Mouse (Mus musculus): ENCODE data around the gene Mast4. TPM values are rescaled to one million over a fixed set of nuclear protein-coding genes. Genes with fewer than 3 reads are reported as not detected.

The Mast4 gene
- total and polyA plus RNA-seq, 3 experiments, result 0.99 to 7.4 (median 6.1) TPM

- no peak for TF ChIP-seq NELFE (IDR thresholded peaks at IDR 0.05; ENCODE audit: low read depth, low read length)
- TF ChIP-seq NRF1 (IDR thresholded peaks at IDR 0.05; ENCODE audit: low read depth, low read length), result no peak
- no peak for TF ChIP-seq HCFC1 (IDR thresholded peaks at IDR 0.05; ENCODE audit: low read depth, low read length)
- no peak for TF ChIP-seq CHD1 (IDR thresholded peaks at IDR 0.05; ENCODE audit: low read depth, low read length)
- TF ChIP-seq GABPA (IDR thresholded peaks at IDR 0.05; ENCODE audit: insufficient replicate concordance, low read depth, low read length), result no peak
- no peak for TF ChIP-seq ETS1 (conservative IDR thresholded peaks at IDR 0.05; ENCODE audit: low read depth, low read length)
- no peak for TF ChIP-seq TCF12 (IDR thresholded peaks at IDR 0.05; ENCODE audit: low read depth, low read length)
- no peak for TF ChIP-seq PAX5 (IDR thresholded peaks at IDR 0.05; ENCODE audit: low read length)
- TF ChIP-seq RCOR1 (conservative IDR thresholded peaks at IDR 0.05; ENCODE audit: low read depth, low read length), result no peak
- no peak for TF ChIP-seq E2F4 (IDR thresholded peaks at IDR 0.05; ENCODE audit: insufficient replicate concordance, low read depth, low read length)
- no peak for TF ChIP-seq ELF1 (IDR thresholded peaks at IDR 0.05; ENCODE audit: low read depth, low read length)
- no peak for TF ChIP-seq SMC3 (IDR thresholded peaks at IDR 0.05; ENCODE audit: low read depth, low read length)
- Histone ChIP-seq H3K36me3 (replicated peaks in 1 of 2; ENCODE audit: control insufficient read depth in 1 of 2, insufficient read depth in 1 of 2, low read length in 1 of 2) (peaks cover 0 to 3% of the 10 kb centered on the region in 2 experiments), H3K27ac (ENCODE audit: insufficient read depth, low read depth) (no peak overlapping the region), H3K4me3 (replicated peaks in 1 of 3; ENCODE audit: low read depth in 2 of 3, low read length in 2 of 3, poor library complexity in 1 of 3) (no peak overlapping the region), H3K4me1 (ENCODE audit: control insufficient read depth in 1 of 2, insufficient read depth in 2 of 2) (peaks cover 0 to 13% of the 10 kb centered on the region in 2 experiments; a peak in 2 of 4 replicates), H3K79me2 (replicated peaks; ENCODE audit: control insufficient read depth, extremely low read depth, insufficient read depth, poor library complexity, severe bottlenecking) (peaks cover 3% of the 10 kb centered on the region; the same call in 1 of the 2 replicates), H3K9me3 (replicated peaks; ENCODE audit: low read length) (peaks cover 6% of the 10 kb centered on the region), H3K9ac (ENCODE audit: insufficient read depth, low read depth) (no peak overlapping the region), H3K27me3 (replicated peaks) (no peaks in the 10 kb centered on the region), H3K4me2 (ENCODE audit: insufficient read depth, low read depth, poor library complexity, severe bottlenecking) (no peak overlapping the region)
- DNase-seq (ENCODE audit: extremely low read depth), result no peak
- dilution Hi-C loops (cut with MboI; ENCODE audit: extremely low pct_ligation_motif_present, extremely low pct_unique_long_range_greater_than_20kb, low sequenced_read_pairs), result no loop called here
- in situ Hi-C loops (cut with MboI; ENCODE audit: low pct_ligation_motif_present, low pct_unique_long_range_greater_than_20kb, low sequenced_read_pairs), result no loop called here
These were observed 468.8 kb downstream of the Mast4 start for GRCm38 (mm10) chr13:102865494-102865893.

- Histone ChIP-seq H3K27ac (ENCODE audit: insufficient read depth, low read depth) (no peak overlapping the region), H3K79me2 (replicated peaks; ENCODE audit: control insufficient read depth, extremely low read depth, insufficient read depth, poor library complexity, severe bottlenecking) (peaks cover 5% of the 10 kb centered on the region; the same call in 1 of the 2 replicates), H3K9me3 (replicated peaks; ENCODE audit: low read length) (peaks cover 6% of the 10 kb centered on the region), H3K4me1 (ENCODE audit: control insufficient read depth in 1 of 2, insufficient read depth in 2 of 2) (peaks cover 0 to 13% of the 10 kb centered on the region in 2 experiments; a peak in 2 of 4 replicates), H3K9ac (ENCODE audit: insufficient read depth, low read depth) (no peak overlapping the region), H3K4me3 (replicated peaks in 1 of 3; ENCODE audit: low read depth in 2 of 3, low read length in 2 of 3, poor library complexity in 1 of 3) (no peak overlapping the region), H3K4me2 (ENCODE audit: insufficient read depth, low read depth, poor library complexity, severe bottlenecking) (no peak overlapping the region), H3K36me3 (replicated peaks in 1 of 2; ENCODE audit: control insufficient read depth in 1 of 2, insufficient read depth in 1 of 2, low read length in 1 of 2) (peaks cover 0 to 3% of the 10 kb centered on the region in 2 experiments), H3K27me3 (replicated peaks) (no peaks in the 10 kb centered on the region)
- in situ Hi-C loops (cut with MboI; ENCODE audit: low pct_ligation_motif_present, low pct_unique_long_range_greater_than_20kb, low sequenced_read_pairs) (no loop called here), dilution Hi-C loops (cut with MboI; ENCODE audit: extremely low pct_ligation_motif_present, extremely low pct_unique_long_range_greater_than_20kb, low sequenced_read_pairs) (no loop called here)
- DNase-seq (ENCODE audit: extremely low read depth), result no peak
- TF ChIP-seq RAD21 (IDR thresholded peaks at IDR 0.05; ENCODE audit: low read depth, low read length) (no peak), ZKSCAN1 (IDR thresholded peaks at IDR 0.05; ENCODE audit: borderline replicate concordance, low read depth, low read length) (no peak), MXI1 (IDR thresholded peaks at IDR 0.05; ENCODE audit: low read depth, low read length) (no peak), CHD2 (IDR thresholded peaks at IDR 0.05; ENCODE audit: low read length) (no peak), BHLHE40 (IDR thresholded peaks at IDR 0.05; ENCODE audit: low read depth, low read length) (no peak), SMC3 (IDR thresholded peaks at IDR 0.05; ENCODE audit: low read depth, low read length) (no peak), CHD1 (IDR thresholded peaks at IDR 0.05; ENCODE audit: low read depth, low read length) (no peak), JUN (IDR thresholded peaks at IDR 0.05; ENCODE audit: insufficient read depth, low read depth, low read length) (no peak), SIN3A (IDR thresholded peaks at IDR 0.05; ENCODE audit: low read length) (no peak)
These were observed 469.5 kb downstream of the Mast4 start for GRCm38 (mm10) chr13:102864840-102865239.

Measured in CH12.LX (cell line).